Mouse (Mus musculus) G1E-ER4 (cell line): Measurements from ENCODE around the gene Gh. TPM values are rescaled to one million over a fixed set of nuclear protein-coding genes. Genes with fewer than 3 reads are reported as not detected.

Source experiments
- GATA1 ChIP-seq: IDR thresholded peaks from one replicate; pipeline ENCODE4 v1.8.0; 2012; ENCODE audit warnings: low read length, inconsistent platforms
- polyA plus RNA-seq: library from polyadenylated mRNA; stranded (reverse); fragments of >175 nt; gene quantifications from 2 replicates; pipeline ENCODE4 v1.2.3, GENCODE M21; 2012

The Gh gene
- polyA plus RNA-seq = not detected in 2 replicates

DNA sequence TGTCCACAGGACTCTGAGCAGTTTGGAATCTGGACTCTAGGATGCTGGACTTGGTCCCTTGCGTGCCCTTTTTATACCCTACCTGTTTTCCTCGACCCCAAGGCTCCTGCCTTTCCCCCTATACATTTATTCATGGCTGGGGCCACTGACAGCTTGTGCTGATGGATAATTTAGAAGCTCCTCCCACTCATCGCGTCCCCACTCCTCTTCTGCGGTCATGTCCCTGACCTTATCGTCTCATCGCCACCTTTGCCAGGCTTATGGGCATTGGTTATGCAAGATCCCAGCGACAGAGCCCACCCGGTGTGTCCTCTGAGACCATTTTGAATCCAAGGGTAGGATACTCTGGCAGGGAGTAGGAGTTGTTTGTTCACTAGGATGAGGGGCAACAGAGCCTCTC, at the start of gene Gh:
Gene Gh, minus strand, starts transcription at position 101 of the 400 bp plus-strand sequence.
- no peak for TF ChIP-seq GATA1

- no peak for TF ChIP-seq GATA1
These were observed 49.6 kb upstream of the Gh start for GRCm38 (mm10) chr11:106351253-106351652.

DNA sequence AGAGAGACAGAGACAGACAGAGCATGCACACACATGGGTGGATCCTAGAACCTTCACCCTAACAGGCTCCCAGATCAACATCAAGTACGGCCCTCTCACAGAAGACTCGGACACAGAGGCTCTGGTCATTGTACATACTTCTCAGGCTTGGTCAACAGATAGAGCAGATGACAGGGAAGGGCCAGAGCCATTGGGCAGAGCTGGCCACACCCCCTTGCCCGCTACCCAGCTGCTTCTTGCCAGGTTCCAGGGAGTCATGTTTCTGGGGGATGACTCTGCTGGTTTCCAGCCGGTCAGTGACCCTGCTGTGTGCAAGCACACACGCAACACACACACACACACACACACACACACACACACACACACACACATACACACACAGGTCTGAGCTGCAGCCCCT, 49.2 kb upstream of the Gh start:
- no peak for TF ChIP-seq GATA1

GRCm38 (mm10) chr11:106349772-106350171, 48.1 kb upstream of the Gh start:
- TF ChIP-seq GATA1 = no peak

DNA sequence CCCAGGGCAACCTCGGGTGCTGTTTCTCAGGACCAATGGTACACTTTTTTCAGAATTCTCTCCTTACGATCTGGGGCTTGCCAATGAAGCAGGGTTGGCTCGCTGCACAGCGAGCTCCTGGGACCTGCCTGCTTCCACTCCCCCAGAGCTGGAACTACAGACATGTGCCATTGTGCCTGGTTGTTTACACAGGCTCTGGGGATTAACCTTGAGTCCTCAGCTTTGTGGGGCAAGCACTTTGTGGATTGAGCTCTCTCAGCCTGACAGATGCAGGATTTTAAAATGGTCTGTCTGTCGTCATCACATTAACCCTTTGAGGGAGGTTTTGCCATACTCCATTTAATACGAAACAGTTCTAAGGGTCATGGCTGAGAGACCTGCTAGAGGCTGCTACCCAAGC, 43.2 kb upstream of the Gh start:
- TF ChIP-seq GATA1 = no peak

- no peak for TF ChIP-seq GATA1
These were observed 39.4 kb upstream of the Gh start for GRCm38 (mm10) chr11:106340990-106341520.

DNA sequence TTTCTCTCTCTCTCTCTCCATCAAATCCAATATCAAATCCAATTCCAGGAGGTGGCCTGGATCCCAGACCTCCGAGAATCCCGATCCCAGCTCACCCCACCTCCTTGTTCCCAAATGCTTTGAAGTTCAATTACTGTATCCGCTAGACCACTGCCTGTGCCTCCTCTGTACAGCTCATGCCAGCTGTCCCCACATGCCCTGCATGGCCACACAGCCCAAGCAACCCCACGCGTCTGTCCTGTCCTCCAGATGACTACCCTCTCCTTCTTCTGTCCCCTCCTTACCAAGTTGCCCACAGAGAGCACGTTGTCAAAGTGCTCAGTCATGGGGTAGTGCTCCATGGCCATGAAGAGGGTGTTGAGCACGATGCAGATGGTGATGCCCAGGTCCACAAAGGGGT, 37.2 kb upstream of the Gh start:
- no peak for TF ChIP-seq GATA1

DNA sequence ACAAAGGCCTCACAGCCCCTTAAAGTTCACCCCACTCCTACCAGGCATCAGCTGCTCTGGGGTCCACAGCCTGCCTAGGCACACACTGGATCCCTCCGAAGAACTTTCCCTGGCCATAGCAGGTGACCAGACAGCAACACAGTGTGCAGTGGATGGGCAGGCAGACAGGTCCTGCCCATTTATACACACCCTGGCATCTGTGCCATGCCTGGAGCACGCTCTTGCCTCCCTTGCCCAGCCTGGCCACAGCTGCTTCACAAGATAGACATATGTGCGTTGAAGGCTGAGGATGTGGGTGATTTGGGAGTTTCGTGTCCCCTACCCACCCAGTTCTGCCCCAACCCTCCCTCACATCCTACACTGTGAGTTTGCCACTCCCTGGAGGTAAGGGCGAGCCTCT, 36.4 kb upstream of the Gh start:
- no peak for TF ChIP-seq GATA1

DNA sequence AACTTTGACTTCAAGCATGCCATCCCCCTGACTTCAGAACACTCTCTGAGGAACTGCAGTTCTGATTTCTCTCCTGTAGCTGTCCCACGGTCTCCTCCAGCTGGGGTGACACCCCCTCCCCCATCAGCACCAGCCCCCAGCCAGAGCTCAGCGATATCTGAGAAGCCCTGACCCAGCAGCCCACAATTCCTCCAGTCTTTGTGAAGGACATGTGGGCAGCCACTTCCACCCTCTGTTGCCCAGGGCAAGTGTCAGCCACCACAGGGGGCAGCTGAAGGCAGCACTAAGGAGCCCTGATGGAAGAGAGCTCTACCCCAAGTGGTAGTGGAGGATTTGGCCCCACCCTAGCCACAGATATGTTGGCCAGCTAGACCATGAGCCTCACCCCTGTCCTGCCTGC, 32.4 kb upstream of the Gh start:
- no peak for TF ChIP-seq GATA1

- no peak for TF ChIP-seq GATA1
These were observed 30.8 kb upstream of the Gh start for GRCm38 (mm10) chr11:106332458-106332857.

GRCm38 (mm10) chr11:106329682-106330081, 28.0 kb upstream of the Gh start:
- TF ChIP-seq GATA1 = no peak

DNA sequence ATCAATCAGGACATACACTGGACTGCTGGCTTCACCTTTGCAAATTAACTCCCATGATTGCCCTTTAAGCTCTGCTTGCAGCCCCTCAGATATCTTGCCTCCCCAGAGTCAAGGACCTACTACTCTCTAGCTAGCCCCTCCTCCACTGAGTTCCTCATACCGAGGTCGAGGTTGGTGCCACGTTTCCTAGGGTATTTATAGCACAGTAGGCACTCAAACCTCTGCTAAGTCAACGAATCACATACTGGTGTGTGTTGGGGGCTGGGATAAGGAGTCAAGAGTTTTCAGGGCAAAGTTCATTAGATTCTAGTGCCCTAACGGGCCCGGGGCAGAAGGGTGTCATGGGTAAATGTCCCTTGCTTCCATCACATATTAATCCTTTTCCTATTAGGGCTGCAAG, 27.5 kb upstream of the Gh start:
- no peak for TF ChIP-seq GATA1

- no peak for TF ChIP-seq GATA1
These were observed 26.9 kb upstream of the Gh start for GRCm38 (mm10) chr11:106328521-106328920.

DNA sequence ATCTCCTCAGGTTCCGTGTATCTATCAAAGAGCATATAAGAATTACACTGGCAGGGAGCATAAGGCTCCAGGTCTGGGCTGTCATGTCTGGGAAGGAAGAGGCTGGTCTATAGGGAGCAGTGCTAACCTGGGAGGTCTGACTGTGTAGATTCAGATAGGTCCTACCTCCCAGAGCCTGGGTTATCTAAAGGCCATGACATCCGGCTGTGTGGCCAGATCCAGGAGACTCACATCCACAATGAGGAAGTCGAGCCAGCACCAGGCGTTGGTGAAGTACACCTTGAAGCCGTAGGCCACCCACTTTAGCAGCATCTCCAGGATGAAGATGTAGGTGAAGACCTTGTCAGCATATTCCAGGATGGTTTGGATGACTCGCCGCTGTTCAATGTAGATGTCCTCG, 24.8 kb upstream of the Gh start:
- no peak for TF ChIP-seq GATA1

- no peak for TF ChIP-seq GATA1
These were observed 24.0 kb upstream of the Gh start for GRCm38 (mm10) chr11:106325566-106326206.

- TF ChIP-seq GATA1 = no peak
These were observed 23.2 kb upstream of the Gh start for GRCm38 (mm10) chr11:106324858-106325257.

GRCm38 (mm10) chr11:106318406-106319366, 17.0 kb upstream of the Gh start:
- TF ChIP-seq GATA1 = no peak

DNA sequence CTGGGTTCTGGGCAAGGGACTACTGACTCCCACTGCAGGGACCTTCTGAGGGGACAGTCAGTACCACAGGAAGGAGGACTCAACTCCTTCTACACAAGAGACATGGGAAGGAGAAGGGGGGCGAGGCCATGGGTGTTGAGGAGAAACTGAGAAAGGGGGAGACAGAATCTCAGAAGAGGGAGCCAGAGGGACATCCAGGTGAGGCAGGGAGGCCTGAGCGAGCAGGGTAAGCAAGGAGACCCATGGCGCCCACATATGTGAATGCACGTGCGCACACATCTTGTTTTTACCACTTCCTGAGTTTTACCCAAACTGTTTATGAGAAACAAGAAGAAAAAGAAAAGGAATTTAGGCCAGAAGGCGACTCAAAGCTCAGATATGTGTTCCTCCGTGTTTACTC, 16.1 kb upstream of the Gh start:
- no peak for TF ChIP-seq GATA1
